Mouse (Mus musculus): ENCODE data around the gene Washc2. TPM values are rescaled to one million over a fixed set of nuclear protein-coding genes. Genes with fewer than 3 reads are reported as not detected.
A peak's percentile ranks its signal among the peaks of the same experiment; 100 is the strongest.

Washc2 gene
- polyA plus RNA-seq, 1 experiment from 2014 or later, result 72.8 TPM

DNA sequence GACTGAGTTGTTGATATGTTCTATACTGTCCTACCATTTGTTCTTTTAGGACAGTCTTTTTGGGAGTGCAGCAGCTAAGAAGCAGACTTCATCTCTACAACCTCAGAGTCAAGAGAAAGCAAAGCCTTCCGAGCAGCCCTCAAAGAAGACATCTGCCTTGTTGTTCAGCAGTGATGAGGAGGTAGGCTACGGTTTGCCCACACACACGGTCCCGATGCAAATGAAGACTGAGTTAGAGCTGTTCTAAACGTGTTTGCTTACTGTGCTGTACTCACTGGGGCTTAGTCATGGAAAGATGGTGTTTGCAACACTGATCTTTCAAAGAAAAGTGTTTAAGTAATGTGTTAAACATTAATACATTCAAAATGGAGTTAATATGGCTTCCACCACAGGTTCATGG lies 30.2 kb downstream of the Washc2 start:
- WGBS, result 93% methylated on average over 5 of the region's 5 CpGs

GRCm38 (mm10) chr6:116240371-116240770 lies 32.5 kb downstream of the Washc2 start:
- no peak for ATAC-seq
- H3K4me1 ChIP-seq (ENCODE audit: control insufficient read depth, insufficient read depth, low read length), result no peaks in the 10 kb centered on the region
- H3K4me3 ChIP-seq (ENCODE audit: low read depth, low read length), result no peak overlapping the region
- peaks cover 38% of the 10 kb centered on the region for H3K36me3 ChIP-seq (ENCODE audit: control insufficient read depth, insufficient read depth, low read length)
- no peaks in the 10 kb centered on the region for H3K9me3 ChIP-seq (replicated peaks; ENCODE audit: control insufficient read depth, low read length, poor library complexity, severe bottlenecking)
- H3K27ac ChIP-seq (ENCODE audit: low read length), result no peak overlapping the region
- H3K4me2 ChIP-seq (ENCODE audit: low read length), result no peak overlapping the region
- no peak overlapping the region for H3K9ac ChIP-seq (ENCODE audit: low read depth, low read length)
- no peaks in the 10 kb centered on the region for H3K27me3 ChIP-seq (ENCODE audit: control insufficient read depth, insufficient read depth, low read depth, low read length)
- WGBS, result 94% methylated on average over 2 of the region's 2 CpGs

More for the DNA sequence above, 30.2 kb downstream of the Washc2 start:
- Histone ChIP-seq H3K9ac (ENCODE audit: low read depth, low read length) (no peak overlapping the region), H3K4me3 (ENCODE audit: low read depth, low read length) (no peak overlapping the region), H3K36me3 (ENCODE audit: control insufficient read depth, insufficient read depth, low read length) (peaks cover 38% of the 10 kb centered on the region), H3K9me3 (replicated peaks; ENCODE audit: control insufficient read depth, low read length, poor library complexity, severe bottlenecking) (no peaks in the 10 kb centered on the region), H3K27ac (ENCODE audit: low read length) (no peak overlapping the region), H3K4me2 (ENCODE audit: low read length) (no peak overlapping the region), H3K4me1 (ENCODE audit: control insufficient read depth, insufficient read depth, low read length) (no peaks in the 10 kb centered on the region), H3K27me3 (ENCODE audit: control insufficient read depth, insufficient read depth, low read depth, low read length) (no peaks in the 10 kb centered on the region)
- ATAC-seq, result no peak

DNA sequence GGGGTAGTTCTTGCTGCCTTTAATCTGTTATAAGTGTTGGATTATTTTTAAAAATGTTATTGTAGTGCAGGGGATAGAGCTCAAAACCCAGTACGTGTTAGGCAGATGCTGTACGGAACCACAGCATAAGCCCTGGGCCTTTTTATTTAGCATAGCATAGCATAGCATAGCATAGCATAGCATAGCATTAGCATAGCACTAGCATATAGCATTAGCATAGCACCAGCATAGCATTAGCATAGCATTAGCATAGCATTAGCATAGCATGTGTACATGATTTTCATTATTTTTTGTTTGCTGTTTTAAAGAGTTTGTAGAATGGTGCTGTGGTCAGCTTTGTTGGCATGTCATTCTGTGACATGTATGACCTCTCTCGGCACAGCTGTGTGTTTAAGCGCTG lies 51.8 kb downstream of the Washc2 start:
- 69% methylated on average over 4 of the region's 4 CpGs for WGBS
- no peak overlapping the region for H3K4me3 ChIP-seq (ENCODE audit: low read depth, low read length)
- H3K36me3 ChIP-seq (ENCODE audit: control insufficient read depth, insufficient read depth, low read length), result peaks cover 31% of the 10 kb centered on the region
- H3K4me2 ChIP-seq (ENCODE audit: low read length), result no peak overlapping the region
- 0 out of 2 replicates have a peak, but pooled peaks have one; percentile 37 for ATAC-seq
- H3K27me3 ChIP-seq (ENCODE audit: control insufficient read depth, insufficient read depth, low read depth, low read length), result no peaks in the 10 kb centered on the region
- H3K4me1 ChIP-seq (ENCODE audit: control insufficient read depth, insufficient read depth, low read length), result no peaks in the 10 kb centered on the region
- H3K27ac ChIP-seq (ENCODE audit: low read length), result no peak overlapping the region
- no peaks in the 10 kb centered on the region for H3K9me3 ChIP-seq (replicated peaks; ENCODE audit: control insufficient read depth, low read length, poor library complexity, severe bottlenecking)
- H3K9ac ChIP-seq (ENCODE audit: low read depth, low read length), result no peak overlapping the region

DNA sequence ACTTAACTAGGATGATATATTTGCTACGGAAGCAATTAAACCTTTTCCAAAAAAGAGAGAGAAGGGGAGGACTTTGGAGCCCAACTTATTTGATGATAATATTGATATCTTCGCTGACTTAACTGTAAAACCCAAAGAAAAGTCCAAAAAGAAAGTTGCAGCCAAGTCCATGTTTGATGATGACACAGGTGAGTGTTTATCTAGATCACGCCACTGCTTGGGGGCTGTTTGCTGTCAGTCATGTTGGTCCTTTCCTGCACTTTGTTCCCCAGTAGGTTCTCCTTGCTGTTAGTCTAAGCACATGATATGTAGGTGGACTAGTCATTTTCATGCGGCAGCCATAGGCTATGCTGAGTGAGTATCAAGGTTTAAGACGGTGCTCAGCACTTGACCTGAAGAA lies 52.6 kb downstream of the Washc2 start:
- H3K9ac ChIP-seq (ENCODE audit: low read depth, low read length), result no peak overlapping the region

GRCm38 (mm10) chr6:116262824-116263223 lies 55.0 kb downstream of the Washc2 start:
- Histone ChIP-seq H3K27ac (ENCODE audit: low read length) (no peak overlapping the region), H3K4me3 (ENCODE audit: low read depth, low read length) (no peak overlapping the region), H3K4me1 (ENCODE audit: control insufficient read depth, insufficient read depth, low read length) (peaks cover 17% of the 10 kb centered on the region), H3K27me3 (ENCODE audit: control insufficient read depth, insufficient read depth, low read depth, low read length) (no peaks in the 10 kb centered on the region), H3K9me3 (replicated peaks; ENCODE audit: control insufficient read depth, low read length, poor library complexity, severe bottlenecking) (no peaks in the 10 kb centered on the region), H3K9ac (ENCODE audit: low read depth, low read length) (no peak overlapping the region), H3K4me2 (ENCODE audit: low read length) (no peak overlapping the region), H3K36me3 (ENCODE audit: control insufficient read depth, insufficient read depth, low read length) (peaks cover 17% of the 10 kb centered on the region)
- WGBS, result 96% methylated on average over 1 of the region's 1 CpGs
- ATAC-seq, result no peak

More for the DNA sequence above, 52.6 kb downstream of the Washc2 start:
- Histone ChIP-seq H3K4me3 (ENCODE audit: low read depth, low read length) (no peak overlapping the region), H3K4me2 (ENCODE audit: low read length) (no peak overlapping the region), H3K9me3 (replicated peaks; ENCODE audit: control insufficient read depth, low read length, poor library complexity, severe bottlenecking) (no peaks in the 10 kb centered on the region), H3K36me3 (ENCODE audit: control insufficient read depth, insufficient read depth, low read length) (peaks cover 22% of the 10 kb centered on the region), H3K27ac (ENCODE audit: low read length) (no peak overlapping the region), H3K27me3 (ENCODE audit: control insufficient read depth, insufficient read depth, low read depth, low read length) (no peaks in the 10 kb centered on the region), H3K4me1 (ENCODE audit: control insufficient read depth, insufficient read depth, low read length) (peaks cover 6% of the 10 kb centered on the region; the same call in 1 of the 2 replicates)
- ATAC-seq, result no peak
- WGBS, result 98% methylated on average over 5 of the region's 5 CpGs

DNA sequence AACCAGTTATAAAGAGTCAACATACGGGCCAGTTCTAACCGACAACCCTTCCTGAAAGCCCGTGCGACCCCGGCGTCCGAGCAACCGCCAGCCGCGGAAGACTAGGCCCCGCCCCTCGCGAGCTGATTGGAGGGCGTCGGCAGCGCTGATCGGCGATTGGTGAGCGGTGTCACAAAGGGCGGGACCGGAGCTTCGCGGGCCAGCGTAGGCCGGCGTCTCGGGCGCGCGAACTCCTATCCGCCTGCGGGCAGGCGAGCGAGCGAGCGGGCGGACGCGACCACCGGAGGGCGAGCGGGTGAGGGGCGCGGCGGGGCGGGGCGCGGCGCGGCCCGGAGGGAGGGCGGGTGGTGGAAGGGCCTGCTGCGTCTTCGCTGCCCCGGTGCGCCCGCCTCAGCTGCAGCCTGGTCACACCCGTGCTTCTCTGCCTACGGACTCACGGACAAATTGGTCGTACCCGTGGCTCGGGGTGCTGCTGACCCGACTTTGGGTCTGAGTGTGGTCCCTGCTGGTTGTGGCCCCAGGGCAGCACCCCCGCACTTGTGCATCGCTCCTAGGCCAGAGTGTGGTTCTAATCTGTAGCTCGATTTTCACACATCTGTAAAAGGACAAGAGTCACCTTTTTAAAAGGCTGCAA lies 56.3 kb downstream of the Washc2 start, which contains the start of gene Zfand4:
Gene Zfand4 (plus strand): TSS at position 205 of the 634 bp plus-strand sequence.
- peak within 1 kb of the TSS; percentile 70 for H3K4me3 ChIP-seq (ENCODE audit: low read depth, low read length)
- peaks cover 17% of the 10 kb centered on the region for H3K4me1 ChIP-seq (ENCODE audit: control insufficient read depth, insufficient read depth, low read length)
- H3K9me3 ChIP-seq (replicated peaks; ENCODE audit: control insufficient read depth, low read length, poor library complexity, severe bottlenecking), result no peaks in the 10 kb centered on the region
- H3K36me3 ChIP-seq (ENCODE audit: control insufficient read depth, insufficient read depth, low read length), result peaks cover 10% of the 10 kb centered on the region; the same call in 1 of the 2 replicates
- H3K9ac ChIP-seq (ENCODE audit: low read depth, low read length), result peak within 1 kb of the TSS; percentile 84
- no peaks in the 10 kb centered on the region for H3K27me3 ChIP-seq (ENCODE audit: control insufficient read depth, insufficient read depth, low read depth, low read length)
- peak within 1 kb of the TSS; percentile 53 for H3K27ac ChIP-seq (ENCODE audit: low read length)
- WGBS, result 0% methylated on average over 56 of the region's 67 CpGs
- ATAC-seq, result peak; percentile 96
- H3K4me2 ChIP-seq (ENCODE audit: low read length), result peak within 1 kb of the TSS; percentile 78

DNA sequence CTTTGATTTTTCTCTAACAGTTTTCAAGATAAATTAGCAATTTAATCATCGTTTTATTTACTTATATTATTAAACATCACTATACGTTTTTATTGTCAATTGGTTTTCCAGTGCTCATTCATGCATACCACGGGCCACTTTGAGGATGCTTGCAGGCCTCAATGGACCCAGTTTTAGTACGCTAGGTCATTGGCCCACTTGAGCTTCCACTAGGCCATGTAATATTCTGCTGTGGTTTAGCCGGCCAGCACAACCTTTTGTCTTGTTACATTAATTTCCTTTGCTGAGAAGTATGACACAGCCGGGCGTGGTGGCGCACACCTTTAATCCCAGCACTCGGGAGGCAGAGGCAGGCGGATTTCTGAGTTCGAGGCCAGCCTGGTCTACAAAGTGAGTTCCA lies 57.0 kb downstream of the Washc2 start:
- peak overlapping the region; percentile 78 for H3K4me2 ChIP-seq (ENCODE audit: low read length)
- peaks cover 10% of the 10 kb centered on the region; the same call in 1 of the 2 replicates for H3K36me3 ChIP-seq (ENCODE audit: control insufficient read depth, insufficient read depth, low read length)
- H3K9me3 ChIP-seq (replicated peaks; ENCODE audit: control insufficient read depth, low read length, poor library complexity, severe bottlenecking), result no peaks in the 10 kb centered on the region
- WGBS, result 75% methylated on average over 11 of the region's 11 CpGs
- ATAC-seq, result no peak
- peaks cover 17% of the 10 kb centered on the region for H3K4me1 ChIP-seq (ENCODE audit: control insufficient read depth, insufficient read depth, low read length)
- H3K27me3 ChIP-seq (ENCODE audit: control insufficient read depth, insufficient read depth, low read depth, low read length), result no peaks in the 10 kb centered on the region
- H3K27ac ChIP-seq (ENCODE audit: low read length), result no peak overlapping the region
- H3K9ac ChIP-seq (ENCODE audit: low read depth, low read length), result no peak overlapping the region
- peak overlapping the region; percentile 70 for H3K4me3 ChIP-seq (ENCODE audit: low read depth, low read length)

- Histone ChIP-seq H3K4me2 (ENCODE audit: low read length) (peak overlapping the region; percentile 59; the same call in 1 of the 2 replicates), H3K9ac (ENCODE audit: low read depth, low read length) (no peak overlapping the region), H3K36me3 (ENCODE audit: control insufficient read depth, insufficient read depth, low read length) (peaks cover 8% of the 10 kb centered on the region; the same call in 1 of the 2 replicates), H3K9me3 (replicated peaks; ENCODE audit: control insufficient read depth, low read length, poor library complexity, severe bottlenecking) (no peaks in the 10 kb centered on the region), H3K4me3 (ENCODE audit: low read depth, low read length) (no peak overlapping the region), H3K4me1 (ENCODE audit: control insufficient read depth, insufficient read depth, low read length) (peaks cover 17% of the 10 kb centered on the region), H3K27me3 (ENCODE audit: control insufficient read depth, insufficient read depth, low read depth, low read length) (no peaks in the 10 kb centered on the region), H3K27ac (ENCODE audit: low read length) (0 out of 2 replicates have a peak overlapping the region, but pooled peaks have one; percentile 37)
- ATAC-seq, result no peak
- WGBS, result 49% methylated on average over 4 of the region's 4 CpGs
Observed at GRCm38 (mm10) chr6:116265603-116266002, 57.8 kb downstream of the Washc2 start.
